Mouse (Mus musculus): ENCODE measurements around the gene Pamr1. TPM values are rescaled to one million over a fixed set of nuclear protein-coding genes. Genes with fewer than 3 reads are reported as not detected.

Gene Pamr1
- polyA plus RNA-seq, 1 experiment from 2014 or later, result 14.2 TPM

GRCm38 (mm10) chr2:102594535-102594934, 44.7 kb downstream of the Pamr1 start:
- H3K9me3 ChIP-seq (ENCODE audit: control insufficient read depth, low read length), result no peaks in the 10 kb centered on the region
- H3K27ac ChIP-seq (ENCODE audit: low read depth, low read length), result no peak overlapping the region
- no peak overlapping the region for H3K4me3 ChIP-seq (ENCODE audit: low read depth, low read length)
- no peak overlapping the region for H3K9ac ChIP-seq (replicated peaks; ENCODE audit: low read depth, low read length)
- 63% methylated on average over 1 of the region's 1 CpGs for WGBS
- no peak for ATAC-seq (ENCODE audit: low read depth)
- no peaks in the 10 kb centered on the region for H3K36me3 ChIP-seq (ENCODE audit: control insufficient read depth, insufficient read depth, low read length)
- H3K4me2 ChIP-seq (ENCODE audit: low read depth, low read length), result no peak overlapping the region
- H3K4me1 ChIP-seq (ENCODE audit: control insufficient read depth, insufficient read depth, low read length), result 0 out of 2 replicates have a peak, but pooled peaks cover 3% of the 10 kb centered on the region
- H3K27me3 ChIP-seq (ENCODE audit: control insufficient read depth, insufficient read depth, low read length), result no peaks in the 10 kb centered on the region

- 93% methylated on average over 10 of the region's 10 CpGs for WGBS
- no peaks in the 10 kb centered on the region for H3K27me3 ChIP-seq (ENCODE audit: control insufficient read depth, insufficient read depth, low read length)
- no peaks in the 10 kb centered on the region for H3K36me3 ChIP-seq (ENCODE audit: control insufficient read depth, insufficient read depth, low read length)
- no peak overlapping the region for H3K4me2 ChIP-seq (ENCODE audit: low read depth, low read length)
- H3K9me3 ChIP-seq (ENCODE audit: control insufficient read depth, low read length), result no peaks in the 10 kb centered on the region
- no peak overlapping the region for H3K4me3 ChIP-seq (ENCODE audit: low read depth, low read length)
- 0 out of 2 replicates have a peak, but pooled peaks cover 3% of the 10 kb centered on the region for H3K4me1 ChIP-seq (ENCODE audit: control insufficient read depth, insufficient read depth, low read length)
- no peak overlapping the region for H3K27ac ChIP-seq (ENCODE audit: low read depth, low read length)
- no peak overlapping the region for H3K9ac ChIP-seq (replicated peaks; ENCODE audit: low read depth, low read length)
- no peak for ATAC-seq (ENCODE audit: low read depth)
Measured at GRCm38 (mm10) chr2:102595395-102596130, 45.8 kb downstream of the Pamr1 start.

GRCm38 (mm10) chr2:102598911-102599721, 49.3 kb downstream of the Pamr1 start:
- no peak overlapping the region for H3K9ac ChIP-seq (replicated peaks; ENCODE audit: low read depth, low read length)
- ATAC-seq (ENCODE audit: low read depth), result peak; percentile 84

GRCm38 (mm10) chr2:102600516-102600915, 50.7 kb downstream of the Pamr1 start:
- H3K4me2 ChIP-seq (ENCODE audit: low read depth, low read length), result no peak overlapping the region
- ATAC-seq (ENCODE audit: low read depth), result no peak
- H3K4me1 ChIP-seq (ENCODE audit: control insufficient read depth, insufficient read depth, low read length), result 0 out of 2 replicates have a peak, but pooled peaks cover 3% of the 10 kb centered on the region
- no peaks in the 10 kb centered on the region for H3K9me3 ChIP-seq (ENCODE audit: control insufficient read depth, low read length)
- H3K9ac ChIP-seq (replicated peaks; ENCODE audit: low read depth, low read length), result no peak overlapping the region
- no peaks in the 10 kb centered on the region for H3K36me3 ChIP-seq (ENCODE audit: control insufficient read depth, insufficient read depth, low read length)
- H3K4me3 ChIP-seq (ENCODE audit: low read depth, low read length), result no peak overlapping the region
- WGBS, result 91% methylated on average over 4 of the region's 4 CpGs
- no peaks in the 10 kb centered on the region for H3K27me3 ChIP-seq (ENCODE audit: control insufficient read depth, insufficient read depth, low read length)
- no peak overlapping the region for H3K27ac ChIP-seq (ENCODE audit: low read depth, low read length)

More at GRCm38 (mm10) chr2:102598911-102599721, 49.3 kb downstream of the Pamr1 start:
- Histone ChIP-seq H3K4me3 (ENCODE audit: low read depth, low read length) (no peak overlapping the region), H3K27me3 (ENCODE audit: control insufficient read depth, insufficient read depth, low read length) (no peaks in the 10 kb centered on the region), H3K36me3 (ENCODE audit: control insufficient read depth, insufficient read depth, low read length) (no peaks in the 10 kb centered on the region), H3K9me3 (ENCODE audit: control insufficient read depth, low read length) (no peaks in the 10 kb centered on the region), H3K4me2 (ENCODE audit: low read depth, low read length) (no peak overlapping the region), H3K4me1 (ENCODE audit: control insufficient read depth, insufficient read depth, low read length) (0 out of 2 replicates have a peak, but pooled peaks cover 3% of the 10 kb centered on the region), H3K27ac (ENCODE audit: low read depth, low read length) (no peak overlapping the region)
- WGBS, result 42% methylated on average over 2 of the region's 2 CpGs

GRCm38 (mm10) chr2:102610485-102610884, 60.7 kb downstream of the Pamr1 start:
- 95% methylated on average over 4 of the region's 4 CpGs for WGBS
- no peak for ATAC-seq (ENCODE audit: low read depth)
- H3K4me1 ChIP-seq (ENCODE audit: control insufficient read depth, insufficient read depth, low read length), result no peaks in the 10 kb centered on the region
- no peak overlapping the region for H3K4me3 ChIP-seq (ENCODE audit: low read depth, low read length)
- H3K27ac ChIP-seq (ENCODE audit: low read depth, low read length), result no peak overlapping the region
- no peak overlapping the region for H3K9ac ChIP-seq (replicated peaks; ENCODE audit: low read depth, low read length)
- H3K4me2 ChIP-seq (ENCODE audit: low read depth, low read length), result no peak overlapping the region
- no peaks in the 10 kb centered on the region for H3K27me3 ChIP-seq (ENCODE audit: control insufficient read depth, insufficient read depth, low read length)
- no peaks in the 10 kb centered on the region for H3K9me3 ChIP-seq (ENCODE audit: control insufficient read depth, low read length)
- H3K36me3 ChIP-seq (ENCODE audit: control insufficient read depth, insufficient read depth, low read length), result no peaks in the 10 kb centered on the region

- no peaks in the 10 kb centered on the region for H3K36me3 ChIP-seq (ENCODE audit: control insufficient read depth, insufficient read depth, low read length)
- WGBS, result 86% methylated on average over 2 of the region's 2 CpGs
- no peak for ATAC-seq (ENCODE audit: low read depth)
- no peaks in the 10 kb centered on the region for H3K27me3 ChIP-seq (ENCODE audit: control insufficient read depth, insufficient read depth, low read length)
- no peaks in the 10 kb centered on the region for H3K4me1 ChIP-seq (ENCODE audit: control insufficient read depth, insufficient read depth, low read length)
- no peak overlapping the region for H3K9ac ChIP-seq (replicated peaks; ENCODE audit: low read depth, low read length)
- no peaks in the 10 kb centered on the region for H3K9me3 ChIP-seq (ENCODE audit: control insufficient read depth, low read length)
- no peak overlapping the region for H3K27ac ChIP-seq (ENCODE audit: low read depth, low read length)
- H3K4me3 ChIP-seq (ENCODE audit: low read depth, low read length), result no peak overlapping the region
- H3K4me2 ChIP-seq (ENCODE audit: low read depth, low read length), result no peak overlapping the region
Measured at GRCm38 (mm10) chr2:102616637-102617036, 66.8 kb downstream of the Pamr1 start.

GRCm38 (mm10) chr2:102620744-102621429, 71.1 kb downstream of the Pamr1 start:
- no peak for ATAC-seq (ENCODE audit: low read depth)

GRCm38 (mm10) chr2:102622176-102622575, 72.4 kb downstream of the Pamr1 start:
- H3K27me3 ChIP-seq (ENCODE audit: control insufficient read depth, insufficient read depth, low read length), result no peaks in the 10 kb centered on the region
- no peaks in the 10 kb centered on the region for H3K4me1 ChIP-seq (ENCODE audit: control insufficient read depth, insufficient read depth, low read length)
- H3K9ac ChIP-seq (replicated peaks; ENCODE audit: low read depth, low read length), result no peak overlapping the region
- H3K27ac ChIP-seq (ENCODE audit: low read depth, low read length), result no peak overlapping the region
- no peaks in the 10 kb centered on the region for H3K9me3 ChIP-seq (ENCODE audit: control insufficient read depth, low read length)
- H3K4me3 ChIP-seq (ENCODE audit: low read depth, low read length), result no peak overlapping the region
- H3K36me3 ChIP-seq (ENCODE audit: control insufficient read depth, insufficient read depth, low read length), result no peaks in the 10 kb centered on the region
- no peak for ATAC-seq (ENCODE audit: low read depth)
- H3K4me2 ChIP-seq (ENCODE audit: low read depth, low read length), result no peak overlapping the region
- WGBS, result 85% methylated on average over 5 of the region's 5 CpGs

More at GRCm38 (mm10) chr2:102620744-102621429, 71.1 kb downstream of the Pamr1 start:
- H3K4me1 ChIP-seq (ENCODE audit: control insufficient read depth, insufficient read depth, low read length), result no peaks in the 10 kb centered on the region
- 47% methylated on average over 12 of the region's 12 CpGs for WGBS
- H3K9me3 ChIP-seq (ENCODE audit: control insufficient read depth, low read length), result no peaks in the 10 kb centered on the region
- no peak overlapping the region for H3K27ac ChIP-seq (ENCODE audit: low read depth, low read length)
- H3K4me3 ChIP-seq (ENCODE audit: low read depth, low read length), result no peak overlapping the region
- H3K36me3 ChIP-seq (ENCODE audit: control insufficient read depth, insufficient read depth, low read length), result no peaks in the 10 kb centered on the region
- H3K4me2 ChIP-seq (ENCODE audit: low read depth, low read length), result no peak overlapping the region
- no peak overlapping the region for H3K9ac ChIP-seq (replicated peaks; ENCODE audit: low read depth, low read length)
- no peaks in the 10 kb centered on the region for H3K27me3 ChIP-seq (ENCODE audit: control insufficient read depth, insufficient read depth, low read length)

All from neural tube, embryonic 14.5 days (tissue).